Mouse (Mus musculus) effector memory CD4-positive, alpha-beta T cell, adult 5 months (primary cell): ENCODE data around the gene Tex46. TPM values are rescaled to one million over a fixed set of nuclear protein-coding genes. Genes with fewer than 3 reads are reported as not detected.

Experiments used
- polyA plus RNA-seq: library from polyadenylated mRNA; unstranded; fragments of 100-300 nt; shearing (Covaris generic); gene quantifications from one replicate; pipeline ENCODE4 v1.2.1, GENCODE M21; 2017

The Tex46 gene
- polyA plus RNA-seq: not detected

GRCm38 (mm10) chr4:136610387-136610856 is at the start of gene Tex46:
Gene Tex46, plus strand, starts transcription at chr4:136610437.

GRCm38 (mm10) chr4:136602568-136602967 is 7.7 kb upstream of the Tex46 start, which contains the start of gene Kdm1a:
Gene Kdm1a, minus strand, starts transcription at chr4:136602723.

GRCm38 (mm10) chr4:136622388-136622787 is 12.2 kb downstream of the Tex46 start, which contains the start of gene Lactbl1:
Gene Lactbl1, plus strand, starts transcription at chr4:136622621.

Other genes with a start within 250 kb of the Tex46 start
- gene Htr1d, start 186.9 kb upstream of the Tex46 start, polyA plus RNA-seq: not detected
- gene 6030445D17Rik, start 148.2 kb upstream of the Tex46 start, polyA plus RNA-seq: not detected
- gene Luzp1, start 140.7 kb upstream of the Tex46 start, polyA plus RNA-seq: 23.9 TPM
- gene Kdm1a, start 7.7 kb upstream of the Tex46 start, polyA plus RNA-seq: 65.4 TPM
- gene Lactbl1, start 12.2 kb downstream of the Tex46 start, polyA plus RNA-seq: not detected
- gene Ephb2, start 225.6 kb downstream of the Tex46 start, polyA plus RNA-seq: not detected